Mouse (Mus musculus) c-Kit-negative CD71-positive TER-119-positive erythroid progenitor cells, embryonic 14.5 days (primary cell): Measurements from ENCODE around the gene Kcnq2.

Source experiments
- DNase-seq: peaks from one replicate; pipeline ENCODE4 v3.0.0-alpha.2; 2013; ENCODE audit warnings: low read depth, low spot score

Gene Kcnq2

DNA sequence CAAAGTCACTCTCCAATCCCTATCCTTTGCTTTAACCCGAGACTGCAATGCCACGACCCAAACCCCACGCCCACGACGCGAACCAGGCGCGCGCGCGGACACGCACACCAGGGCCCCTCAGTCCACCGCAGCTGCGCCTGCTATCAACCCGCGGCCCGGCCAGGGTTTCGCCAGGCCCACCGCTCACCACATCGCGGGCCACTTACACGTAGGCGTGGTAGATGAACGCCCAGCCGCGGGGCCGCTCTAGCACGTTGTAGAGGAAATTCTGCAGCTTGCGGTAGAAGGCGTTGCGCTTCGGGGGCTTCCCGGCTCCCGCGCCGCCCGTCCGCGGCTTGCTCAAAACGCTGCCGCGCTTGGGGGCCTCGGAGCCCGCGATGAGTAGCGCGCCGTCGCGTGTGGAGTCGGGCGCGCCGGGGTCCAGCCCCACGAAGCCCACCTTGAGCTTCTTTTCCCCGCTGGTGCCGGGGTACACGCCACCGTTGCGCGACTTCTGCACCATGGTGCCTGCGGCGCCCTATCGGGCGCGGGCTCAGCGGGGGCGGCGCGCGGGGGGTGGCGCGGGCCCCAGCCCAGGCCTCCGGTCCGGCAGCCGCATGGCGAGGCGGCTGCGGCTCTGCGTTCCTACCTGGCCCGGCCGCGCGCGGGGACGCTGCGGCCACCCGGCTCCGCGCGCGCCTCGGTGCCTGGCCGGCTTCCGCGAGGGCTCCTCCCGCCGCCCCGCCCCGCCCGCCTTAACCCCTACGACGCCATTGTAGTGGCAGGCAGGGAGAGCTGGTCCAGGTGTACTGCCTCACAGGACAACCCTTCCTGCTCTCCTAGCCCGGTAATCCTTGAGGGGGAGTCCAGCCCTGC lies at the start of gene Kcnq2:
Gene Kcnq2, minus strand, starts transcription at position 710 of the 855 bp plus-strand sequence.
- no peak for DNase-seq

DNA sequence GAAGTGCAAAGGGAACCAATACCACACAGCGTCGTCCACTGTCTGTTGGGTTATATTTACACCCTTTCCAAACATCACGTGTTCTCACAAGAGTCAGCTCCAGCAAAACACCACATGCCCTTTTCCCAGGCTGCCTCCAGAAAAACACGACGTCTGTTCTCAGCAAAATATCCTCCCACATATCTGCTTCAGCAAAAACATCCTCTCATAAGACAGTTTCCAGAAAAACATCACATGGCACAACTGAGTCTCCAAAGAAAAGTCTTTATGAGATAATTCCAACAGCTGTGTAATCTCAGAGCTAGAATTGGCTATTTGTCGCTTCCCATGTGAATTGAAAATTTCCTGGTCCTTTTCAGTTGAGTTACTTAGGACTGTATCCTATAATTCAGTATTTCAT lies 45.8 kb upstream of the Kcnq2 start:
- DNase-seq: no peak

DNA sequence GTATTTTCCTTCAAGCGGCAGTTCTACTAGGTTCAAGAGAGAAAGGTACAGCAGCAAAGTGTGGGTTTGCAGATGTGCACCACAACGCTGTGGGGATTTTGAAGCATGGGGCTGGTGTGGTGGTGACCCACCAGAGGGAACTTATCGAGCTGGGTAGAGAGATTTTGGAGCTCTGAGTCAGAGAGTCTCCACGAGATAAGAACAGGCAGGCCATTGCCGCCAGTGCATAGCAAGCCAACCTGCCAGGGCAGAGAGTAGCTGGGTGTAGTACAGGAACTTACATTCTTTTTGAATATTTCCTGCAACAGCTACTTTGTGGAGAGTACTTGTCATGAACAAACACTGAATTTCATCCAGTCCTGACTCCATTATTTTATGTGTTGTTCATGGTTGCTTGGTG lies 43.4 kb upstream of the Kcnq2 start:
- no peak for DNase-seq

DNA sequence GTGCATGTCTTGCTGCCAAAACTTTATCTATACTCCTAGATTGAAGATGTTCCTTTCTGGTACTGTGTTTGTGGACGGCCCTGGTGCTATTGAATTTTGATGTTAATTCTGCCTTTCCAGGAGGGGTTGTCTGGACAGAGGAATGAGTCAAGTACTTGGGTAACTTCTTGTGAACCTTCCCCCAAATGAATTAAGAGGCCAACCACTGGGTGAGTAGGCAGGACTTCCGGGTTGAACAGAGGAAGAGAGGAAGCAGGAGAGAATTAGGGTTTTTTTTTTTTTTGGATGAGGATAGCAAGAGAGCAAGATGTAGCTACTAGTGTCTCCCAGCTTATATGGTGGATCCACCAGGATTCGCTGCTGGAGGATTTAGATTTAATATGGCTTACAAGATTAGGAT lies 42.9 kb upstream of the Kcnq2 start:
- no peak for DNase-seq

DNA sequence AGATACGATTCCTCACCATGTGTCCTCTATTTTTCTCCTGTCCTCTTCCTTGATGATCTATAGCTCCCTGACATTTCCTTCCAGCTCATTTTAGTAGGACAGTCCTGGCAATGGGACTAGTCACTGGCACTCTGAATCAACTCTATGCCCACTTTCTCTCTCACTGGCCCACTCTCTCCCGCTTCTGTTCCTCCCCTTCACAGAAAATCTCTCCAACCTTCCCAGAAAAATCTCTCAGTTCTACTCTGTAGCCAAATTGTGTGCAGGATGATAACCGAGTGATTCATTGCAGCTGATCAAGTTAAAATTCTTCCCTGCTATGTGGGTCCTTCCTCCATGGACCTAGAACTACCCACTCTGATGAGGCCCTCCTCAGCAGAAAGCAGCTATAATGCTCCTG lies 39.5 kb upstream of the Kcnq2 start:
- DNase-seq: no peak

DNA sequence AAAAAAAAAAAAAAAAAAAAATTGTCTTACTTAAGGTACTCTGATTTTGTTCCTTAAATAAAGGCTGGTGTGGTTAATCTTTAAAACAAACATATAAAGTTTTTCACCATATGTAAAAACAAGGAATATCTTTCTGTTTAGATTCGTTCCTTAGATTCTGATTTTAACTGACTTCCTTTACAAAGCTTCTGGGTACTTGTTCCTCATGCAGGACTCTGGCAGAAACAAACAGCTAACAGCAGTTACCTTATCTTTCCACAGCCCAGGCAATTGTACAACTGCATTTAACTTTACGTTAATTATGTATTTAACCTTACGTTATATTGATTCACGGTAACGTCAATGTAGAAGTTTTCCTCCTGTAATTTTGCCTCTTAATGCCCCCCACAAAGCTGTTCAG lies 31.4 kb upstream of the Kcnq2 start:
- DNase-seq: no peak

DNA sequence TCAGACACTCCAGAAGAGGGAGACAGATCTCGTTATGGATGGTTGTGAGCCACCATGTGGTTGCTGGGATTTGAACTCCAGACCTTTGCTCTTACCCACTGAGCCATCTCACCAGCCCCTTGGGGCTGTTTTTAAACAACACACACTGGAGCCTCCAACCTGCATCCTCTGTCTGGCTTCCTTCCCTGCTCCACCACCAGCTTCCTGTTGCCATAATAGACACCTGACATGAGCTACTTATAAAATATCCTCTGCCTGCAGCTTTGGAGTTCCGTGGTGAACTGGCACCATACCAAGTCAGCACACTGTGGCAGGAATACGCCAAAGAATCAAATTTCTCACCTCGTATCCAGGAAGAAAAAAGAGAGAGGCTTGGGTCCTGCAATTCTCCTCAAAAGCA lies 25.7 kb upstream of the Kcnq2 start:
- DNase-seq: no peak

DNA sequence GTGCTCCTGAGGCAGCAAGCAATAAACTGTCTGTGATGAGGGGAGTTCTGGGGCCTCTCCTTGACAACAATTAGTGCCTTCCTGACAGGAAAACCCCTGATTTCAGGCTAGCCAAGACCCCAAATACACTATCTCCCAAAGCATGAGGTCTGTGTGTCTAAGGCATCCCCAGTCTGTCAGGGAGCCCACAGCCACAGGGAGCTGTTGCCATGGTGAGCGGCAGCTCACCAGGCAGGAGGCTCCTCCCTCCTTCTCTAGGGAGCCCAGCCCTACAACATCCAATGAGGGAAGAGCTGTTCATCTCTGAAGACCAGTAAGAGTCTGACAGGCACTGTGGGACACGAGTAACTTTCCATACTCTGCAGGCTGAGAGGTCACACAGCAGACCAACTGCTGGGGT lies 24.7 kb upstream of the Kcnq2 start:
- no peak for DNase-seq

DNA sequence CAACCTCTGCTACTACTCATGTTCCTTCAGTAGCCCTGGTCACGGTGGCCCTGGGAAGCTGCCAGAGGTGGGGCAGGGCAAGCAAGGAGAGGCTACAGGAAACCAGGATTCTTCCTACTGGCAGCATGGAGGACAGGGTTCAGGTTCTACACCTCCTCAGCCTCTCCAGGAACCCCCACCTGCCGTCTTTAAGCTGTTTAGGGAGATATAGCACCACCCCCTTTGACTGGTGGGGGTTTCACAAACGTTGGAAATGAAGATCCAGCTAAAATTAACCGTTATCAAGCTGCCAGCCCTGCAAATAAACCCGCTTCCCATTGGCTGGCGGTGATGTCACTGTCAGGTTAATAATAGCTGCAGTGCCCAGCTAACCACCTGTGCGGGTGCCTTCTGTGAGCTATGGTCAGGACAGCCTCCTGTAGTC lies 24.0 kb upstream of the Kcnq2 start:
- no peak for DNase-seq

DNA sequence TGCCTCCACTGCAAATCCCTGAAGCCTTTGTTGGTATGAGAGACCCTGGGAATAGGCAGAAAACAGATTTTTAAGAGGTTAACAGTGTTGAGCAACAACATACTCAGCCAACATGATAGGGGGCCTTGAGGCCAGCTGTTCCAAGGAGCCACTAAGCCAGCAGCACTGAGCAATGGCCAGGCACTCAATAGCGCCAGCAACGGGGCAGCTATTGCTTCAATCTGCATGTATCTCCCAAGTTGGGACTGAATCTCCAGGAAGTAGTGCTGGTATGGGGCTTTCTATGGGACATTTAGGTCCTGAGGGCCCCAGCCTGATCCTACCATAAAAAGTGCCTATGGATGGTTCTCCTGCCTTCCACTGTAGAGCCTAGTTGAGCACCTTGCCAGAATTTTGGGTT lies 23.4 kb upstream of the Kcnq2 start:
- no peak for DNase-seq

DNA sequence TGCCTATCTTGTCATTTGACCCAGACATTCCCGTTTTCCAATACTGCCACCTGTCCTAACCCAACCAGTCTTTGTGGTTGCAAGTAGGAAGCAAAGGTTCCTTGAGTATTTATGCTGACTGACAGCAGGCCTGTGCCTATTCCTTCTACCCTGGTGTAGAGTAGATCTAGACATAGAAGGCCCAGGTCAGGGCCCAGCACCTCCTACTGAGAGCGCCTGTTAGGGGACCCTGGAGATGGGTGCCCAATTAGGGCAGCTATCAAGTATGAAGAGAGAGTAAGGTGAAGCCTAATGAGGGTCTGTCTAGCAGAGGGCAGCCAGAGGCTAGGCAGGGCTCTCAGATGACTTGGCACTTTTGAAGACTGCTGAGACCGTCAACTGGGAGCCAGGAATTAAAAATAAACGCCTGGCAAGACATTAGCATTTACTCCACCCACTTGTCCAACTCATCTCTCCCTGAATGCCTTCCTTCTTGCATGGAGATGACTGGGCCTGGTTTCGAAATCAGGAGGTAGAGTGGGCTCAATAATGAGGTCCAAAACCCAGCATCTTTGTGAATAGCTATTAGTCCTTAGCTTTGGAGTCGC lies 22.7 kb upstream of the Kcnq2 start:
- no peak for DNase-seq

DNA sequence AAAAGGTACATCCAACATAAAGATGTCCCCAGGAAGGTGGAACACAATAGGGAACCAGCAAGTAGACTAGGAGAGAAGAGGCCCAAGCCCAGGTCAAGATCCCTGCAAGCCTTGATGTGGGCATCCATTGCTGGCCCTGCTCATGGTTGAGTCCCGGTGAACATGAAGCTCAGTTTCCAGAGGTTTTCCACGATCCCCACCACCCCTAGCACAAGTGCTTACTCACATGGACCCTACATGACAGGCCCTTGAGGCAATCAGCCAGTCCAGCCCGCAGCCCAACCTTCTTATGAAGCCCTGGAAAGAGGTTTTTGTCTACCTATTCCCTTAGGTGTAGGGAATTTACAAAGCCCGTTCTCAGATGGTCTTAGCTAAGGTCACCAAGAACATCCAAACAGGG lies 22.1 kb upstream of the Kcnq2 start:
- DNase-seq: no peak

DNA sequence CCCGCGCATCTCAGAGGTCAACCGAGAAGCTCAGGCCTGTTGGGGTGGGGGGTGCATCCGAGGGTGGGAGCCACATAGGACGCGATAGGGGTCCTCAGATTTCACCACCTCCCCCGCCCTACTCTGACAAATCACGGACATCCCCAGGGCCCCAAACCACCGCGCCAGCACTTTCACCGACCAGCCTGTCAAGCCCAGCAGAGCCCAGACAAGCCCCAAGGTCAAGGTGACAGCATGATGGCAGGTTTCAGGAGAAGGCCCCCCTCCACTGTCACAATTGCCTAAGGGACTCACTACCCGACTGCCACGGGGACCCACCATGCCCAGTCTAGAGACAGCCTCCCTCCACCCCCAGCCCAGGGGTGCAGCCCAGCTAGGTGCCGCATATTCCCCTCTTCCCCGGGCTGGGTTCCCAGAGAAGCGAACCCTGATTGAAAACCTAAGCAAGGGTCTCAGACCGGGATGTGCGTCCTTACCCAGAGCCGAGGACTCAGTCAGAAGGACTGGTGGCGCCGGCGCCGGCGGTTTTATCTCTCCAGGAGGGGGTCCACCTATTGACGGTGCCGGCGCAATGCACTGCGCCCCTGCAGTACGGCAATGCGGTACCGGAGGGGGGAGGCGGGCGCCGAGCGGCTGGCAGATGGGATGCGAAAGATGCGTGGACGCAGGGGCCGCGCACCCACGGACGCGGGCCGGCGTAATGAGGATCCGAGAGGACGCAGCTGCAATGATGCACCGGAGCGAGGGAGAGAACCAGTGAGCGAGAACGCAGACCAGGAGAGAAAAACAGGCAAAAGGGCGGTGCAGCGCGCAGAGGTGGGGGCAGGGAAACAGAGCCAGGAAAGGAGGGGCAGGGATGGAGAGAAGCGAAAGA lies 21.4 kb upstream of the Kcnq2 start, which contains the start of gene Eef1a2:
Gene Eef1a2, minus strand, starts transcription at position 767 of the 874 bp plus-strand sequence.
- no peak for DNase-seq

DNA sequence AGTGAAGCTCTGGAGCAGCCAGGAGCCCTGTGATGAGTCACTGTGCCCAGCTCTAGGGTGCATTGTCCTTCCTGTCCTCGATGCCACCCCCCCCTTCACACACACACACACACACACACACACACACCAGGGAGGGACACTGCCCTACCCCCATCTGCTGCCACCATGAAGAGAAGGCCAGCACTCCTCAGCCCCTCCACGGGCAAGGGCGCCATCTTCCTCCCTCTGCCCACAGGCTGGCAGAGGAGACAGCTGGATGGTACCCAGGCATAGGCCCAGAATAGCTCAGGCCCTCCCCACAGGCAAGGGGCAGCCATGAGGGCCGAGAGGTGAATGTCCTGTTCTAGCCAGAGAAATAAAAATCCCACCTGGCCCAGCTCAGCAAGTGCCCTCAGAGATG lies 20.7 kb upstream of the Kcnq2 start:
- DNase-seq: no peak

DNA sequence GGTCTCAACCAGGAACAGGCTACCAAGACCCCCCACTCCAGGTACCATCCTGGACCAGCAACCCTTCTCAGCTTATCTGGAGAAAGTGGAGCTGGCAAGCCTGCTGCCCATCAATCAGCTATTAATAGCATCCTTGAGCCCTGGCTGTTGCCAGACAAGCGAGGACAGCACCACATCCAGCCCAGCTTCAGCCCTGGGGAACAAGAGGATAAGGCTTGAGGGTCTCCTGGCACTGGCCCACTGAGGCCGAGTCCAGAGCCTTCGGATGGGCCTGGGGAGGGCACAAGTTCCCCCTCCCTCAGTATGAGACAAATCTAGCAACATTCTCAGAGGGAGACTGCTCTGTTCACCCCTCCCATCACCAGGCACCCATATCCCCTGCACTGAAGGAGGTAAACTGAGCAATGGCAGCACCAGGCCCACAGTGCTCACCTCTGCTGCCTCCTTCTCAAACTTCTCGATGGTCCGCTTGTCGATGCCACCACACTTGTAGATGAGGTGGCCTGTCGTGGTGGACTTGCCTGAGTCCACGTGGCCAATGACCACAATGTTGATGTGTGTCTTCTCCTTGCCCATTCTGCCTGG lies 19.8 kb upstream of the Kcnq2 start:
- no peak for DNase-seq

DNA sequence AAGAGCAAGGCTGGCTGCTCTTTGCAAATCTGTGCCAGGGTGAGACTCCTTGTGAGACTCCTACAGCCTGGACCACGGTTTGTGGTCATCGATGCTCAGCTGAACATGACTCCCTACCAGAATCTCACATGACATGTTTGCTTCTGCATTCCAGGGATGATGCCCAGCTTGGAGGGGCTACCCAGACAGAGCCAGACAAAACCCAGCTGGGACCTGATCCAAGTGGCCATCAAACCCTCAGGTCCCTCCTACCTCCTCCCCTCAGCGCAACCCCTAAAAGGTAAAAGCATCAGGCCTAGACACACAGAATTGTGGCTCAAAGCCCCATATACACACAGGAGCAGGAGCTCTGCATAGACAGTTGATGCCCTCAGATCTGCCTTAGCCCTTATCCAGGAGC lies 19.3 kb upstream of the Kcnq2 start:
- no peak for DNase-seq

DNA sequence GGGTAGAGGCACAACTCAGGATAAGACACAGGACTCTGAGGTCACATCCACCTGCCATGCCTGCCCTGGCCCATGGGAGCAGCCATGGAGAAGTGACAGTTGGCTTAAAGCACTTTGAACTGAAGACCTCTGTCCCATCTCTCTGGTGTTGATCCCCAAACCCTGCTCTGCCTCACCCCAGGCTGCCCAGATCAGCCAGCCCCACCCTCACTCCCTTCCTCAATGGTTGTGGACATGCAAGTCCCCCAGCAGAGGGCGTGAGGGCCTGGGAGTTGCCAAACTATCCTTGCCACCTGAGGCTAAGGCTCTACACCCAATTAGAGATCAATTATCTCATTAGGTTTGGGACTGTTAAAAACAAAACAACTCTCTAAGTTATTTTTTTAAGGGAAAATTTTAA lies 18.7 kb upstream of the Kcnq2 start:
- no peak for DNase-seq

DNA sequence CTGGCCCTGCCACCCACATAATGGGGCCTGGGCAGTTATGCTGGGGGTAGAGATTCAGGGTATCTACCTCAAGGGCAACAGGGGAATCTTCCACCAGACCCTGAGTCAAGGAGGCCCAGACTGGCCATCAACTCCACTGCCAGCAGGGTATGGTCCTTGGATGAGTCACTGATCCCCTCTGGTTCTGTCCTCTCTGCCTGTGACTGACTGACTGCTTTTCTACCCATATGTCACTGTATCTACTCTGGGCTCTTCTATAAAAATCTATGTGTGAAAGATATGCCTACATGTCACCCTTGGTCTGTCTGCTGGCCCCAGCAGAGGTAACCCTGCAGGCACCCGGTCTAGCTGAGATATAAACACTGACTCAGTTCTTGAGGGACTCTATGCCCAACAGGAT lies 18.0 kb upstream of the Kcnq2 start:
- no peak for DNase-seq

DNA sequence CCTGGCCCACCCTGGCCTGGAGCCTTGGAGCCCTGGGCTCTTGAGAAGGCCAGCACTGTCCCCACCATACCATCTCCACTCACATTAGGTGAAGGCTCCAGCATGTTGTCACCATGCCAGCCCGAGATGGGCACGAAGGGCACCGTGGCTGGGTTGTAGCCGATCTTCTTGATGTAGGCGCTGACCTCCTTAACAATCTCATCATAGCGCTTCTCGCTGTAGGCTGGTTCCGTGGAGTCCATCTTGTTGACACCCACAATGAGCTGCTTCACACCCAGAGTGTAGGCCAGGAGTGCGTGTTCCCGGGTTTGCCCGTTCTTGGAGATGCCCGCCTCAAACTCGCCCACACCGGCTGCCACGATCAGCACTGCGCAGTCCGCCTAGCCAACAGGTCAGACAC lies 17.6 kb upstream of the Kcnq2 start:
- no peak for DNase-seq

DNA sequence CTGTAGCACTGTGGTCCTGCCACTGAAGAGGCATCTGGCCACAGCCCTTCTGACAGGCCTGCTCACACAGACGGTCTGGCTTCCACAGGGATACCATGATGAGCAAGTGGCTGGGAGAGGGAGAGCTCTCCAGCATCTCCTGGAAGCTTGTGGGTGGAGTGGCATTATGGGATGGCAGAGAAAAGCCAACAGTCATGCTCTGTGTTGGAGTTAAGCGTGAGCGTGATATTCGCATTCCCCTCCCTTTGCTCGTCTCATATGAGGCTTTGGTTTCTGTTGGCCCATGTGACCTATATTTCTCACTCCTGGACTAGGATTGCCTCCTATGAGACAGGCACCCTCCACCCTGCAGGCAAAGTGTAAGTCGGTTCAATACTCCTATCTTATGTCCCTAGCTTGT lies 15.2 kb upstream of the Kcnq2 start:
- DNase-seq: no peak

DNA sequence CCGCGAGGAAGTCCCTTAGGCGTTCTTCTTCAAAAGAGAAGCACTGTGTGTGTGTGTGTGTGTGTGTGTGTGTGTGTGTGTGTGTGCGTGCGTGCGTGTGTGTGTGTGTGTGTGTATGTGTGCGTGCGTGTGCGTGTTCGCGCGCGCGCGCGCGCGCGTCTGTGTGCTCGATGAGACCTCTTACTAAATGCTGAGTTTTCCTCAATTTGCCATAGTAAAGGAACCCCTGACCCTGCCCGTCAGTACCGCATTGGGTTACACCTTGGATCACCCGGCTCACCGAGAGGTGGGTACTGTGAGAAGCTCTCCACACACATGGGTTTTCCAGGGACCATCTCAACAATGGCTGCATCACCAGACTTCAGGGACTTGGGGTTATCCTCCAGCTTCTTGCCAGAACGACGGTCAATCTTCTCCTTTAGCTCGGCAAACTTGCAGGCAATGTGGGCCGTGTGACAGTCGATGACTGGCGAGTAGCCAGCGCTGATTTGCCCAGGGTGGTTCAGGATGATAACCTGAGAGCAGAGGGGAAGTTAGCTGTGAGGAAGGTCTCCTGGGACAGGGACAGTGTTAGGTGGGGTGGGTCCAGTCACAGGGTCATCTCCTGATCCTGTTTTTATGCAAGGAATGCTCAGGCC lies 13.3 kb upstream of the Kcnq2 start:
- DNase-seq: no peak
